ENCODE assay signal across 9 mouse cellular contexts in genomic region chr10:43483426-43483995, GRCm38 (mm10). TPM values are rescaled to one million over a fixed set of nuclear protein-coding genes. Genes with fewer than 3 reads are reported as not detected.
DNase-seq lines count a peak whose midpoint lies in the region; ATAC-seq lines count a peak whose summit lies in the region.
"Had no signal": no experiment of that assay in that cellular context is flagged by ENCODE, and none has a peak within 500 bp of the region (broad histone marks: within the 10 kb centered on the region; RNA-seq: fewer than 3 reads in every experiment).

No protein-coding gene starts in this region.

- H3K36me3 ChIP-seq in embryonic facial prominence, embryonic 12.5 days, result no peaks in the 10 kb centered on the region

- no peak overlapping the region for H3K4me3 ChIP-seq in embryonic facial prominence, embryonic 12.5 days

- H3K27ac ChIP-seq in embryonic facial prominence, embryonic 12.5 days, result no peak overlapping the region

- 24% methylated on average over 9 of the region's 9 CpGs for WGBS in embryonic facial prominence, embryonic 12.5 days

- ATAC-seq in embryonic facial prominence, embryonic 12.5 days (ENCODE audit: insufficient number of reproducible peaks, insufficient read depth, low FRiP score, low TSS enrichment), result no peak
- no peak for ATAC-seq in monocyte, adult 5-6 weeks (replicated peaks; ENCODE audit: insufficient number of reproducible peaks, low FRiP score, low TSS enrichment, poor library complexity, severe bottlenecking)

- no peak overlapping the region; the same call in 1 of the 2 replicates for H3K9ac ChIP-seq in embryonic facial prominence, embryonic 12.5 days

- H3K27me3 ChIP-seq in embryonic facial prominence, embryonic 12.5 days, result no peaks in the 10 kb centered on the region

- H3K4me2 ChIP-seq in embryonic facial prominence, embryonic 12.5 days (replicated peaks), result peak overlapping the region; percentile 7; the same call in 1 of the 2 replicates

- H3K9me3 ChIP-seq in embryonic facial prominence, embryonic 12.5 days, result no peaks in the 10 kb centered on the region

- peaks cover 28% of the 10 kb centered on the region for H3K4me1 ChIP-seq in embryonic facial prominence, embryonic 12.5 days

- intact Hi-C loops in heart, postnatal 10 days (cut with DNase I), result no loop called here
- intact Hi-C loops in left cerebral cortex, postnatal 25 days (cut with DNase I), result no loop called here

- peak; percentile 90 for DNase-seq in MN1 (ENCODE audit: low spot score)
- DNase-seq in heart, postnatal 10 days, result peak; percentile 75 to 80
- peak; percentile 37 to 55 for DNase-seq in kidney, postnatal 4 days
- DNase-seq in skeletal muscle tissue, adult 2 months (ENCODE audit: low read depth, low spot score), result peak; percentile 62
- DNase-seq in left cerebral cortex, postnatal 25 days (ENCODE audit: low spot score in 2 of 2), result no peak
- DNase-seq in urinary bladder, adult 2 months (ENCODE audit: low spot score), result no peak

RNA-seq across cellular contexts. Expression of gene Bend3, which starts 4.9 kb away (rescaled TPM):
- 6.4 and 6.6 TPM in 2 replicates for polyA plus RNA-seq in embryonic facial prominence, embryonic 12.5 days (2016; fragmentation: Nextera tagmentation; extraction: Ambion mirVana)
- total RNA-seq in heart, postnatal 10 days (2021), result 10 to 100 TPM in 1 of 2 experiments, 1 to 10 TPM in 1; 8.7 to 11.0 TPM
- 1.4 to 6.0 TPM (median 1.5 TPM) in 3 replicates for total RNA-seq in monocyte, adult 5-6 weeks (2017)
- total RNA-seq in left cerebral cortex, postnatal 25 days (2021), result 1 to 10 TPM; 4.3 to 5.9 TPM
- polyA plus RNA-seq in urinary bladder, adult 2 months (2012; rRNA removed), result 2.9 and 3.5 TPM in 2 replicates

RNA-seq across cellular contexts. Expression of gene Gm9803, which starts 40.4 kb away (rescaled TPM):
- polyA plus RNA-seq in embryonic facial prominence, embryonic 12.5 days (2016; fragmentation: Nextera tagmentation; extraction: Ambion mirVana), result 10.2 and 14.4 TPM in 2 replicates
- 10 to 100 TPM in 1 of 2 experiments, 1 to 10 TPM in 1; 5.0 to 12.9 TPM for total RNA-seq in heart, postnatal 10 days (2021)
- 2.1 to 13.0 TPM (median 8.4 TPM) in 3 replicates for total RNA-seq in monocyte, adult 5-6 weeks (2017)
- total RNA-seq in left cerebral cortex, postnatal 25 days (2021), result 10 to 100 TPM in 1 of 2 experiments, not detected in 1; 11.6 TPM
- 13.1 and 16.7 TPM in 2 replicates for polyA plus RNA-seq in urinary bladder, adult 2 months (2012; rRNA removed)
- total RNA-seq: left cerebral cortex, postnatal 10 days had no signal

RNA-seq across cellular contexts. Expression of gene 1700021F05Rik, which starts 57.3 kb away (rescaled TPM):
- polyA plus RNA-seq in embryonic facial prominence, embryonic 12.5 days (2016; fragmentation: Nextera tagmentation; extraction: Ambion mirVana), result 59.2 and 60.0 TPM in 2 replicates
- total RNA-seq in heart, postnatal 10 days (2021), result 10 to 100 TPM; 91.6 to 94.8 TPM
- total RNA-seq in monocyte, adult 5-6 weeks (2017), result 40.7 to 52.8 TPM (median 51.9 TPM) in 3 replicates
- 10 to 100 TPM; 42.5 to 42.8 TPM for total RNA-seq in left cerebral cortex, postnatal 25 days (2021)
- 21.4 and 27.3 TPM in 2 replicates for polyA plus RNA-seq in urinary bladder, adult 2 months (2012; rRNA removed)

Comparison
In these comparisons a context has a peak if more than half of its experiments do, and no peak if none do; other contexts are left out.
1. DNase-seq: peak in MN1 (single experiment), heart, postnatal 10 days (2 of 2), kidney, postnatal 4 days (2 of 2) and skeletal muscle tissue, adult 2 months (single experiment); none in left cerebral cortex, postnatal 25 days (0 of 2) and urinary bladder, adult 2 months (single experiment).